Mouse (Mus musculus) splenic B cell, adult 2 months (primary cell): ENCODE measurements around the gene Mov10l1.

Source experiments
- DNase-seq: peaks from one replicate; pipeline ENCODE4 v3.0.0-alpha.2; 2011; ENCODE audit warnings: low read depth, low spot score
- H3K27me3 ChIP-seq: 2 replicates; pipeline ENCODE4 v1.6.1; 2012; ENCODE audit warnings: mild to moderate bottlenecking, low read length, moderate library complexity, mixed read lengths; ENCODE audit not compliant: control insufficient read depth, poor library complexity, insufficient read depth, severe bottlenecking
- H3K36me3 ChIP-seq: 2 replicates; pipeline ENCODE4 v1.6.1; 2012; ENCODE audit warnings: mild to moderate bottlenecking, low read length, moderate library complexity, mixed read lengths; ENCODE audit not compliant: control insufficient read depth, poor library complexity, insufficient read depth, severe bottlenecking

Gene Mov10l1

DNA sequence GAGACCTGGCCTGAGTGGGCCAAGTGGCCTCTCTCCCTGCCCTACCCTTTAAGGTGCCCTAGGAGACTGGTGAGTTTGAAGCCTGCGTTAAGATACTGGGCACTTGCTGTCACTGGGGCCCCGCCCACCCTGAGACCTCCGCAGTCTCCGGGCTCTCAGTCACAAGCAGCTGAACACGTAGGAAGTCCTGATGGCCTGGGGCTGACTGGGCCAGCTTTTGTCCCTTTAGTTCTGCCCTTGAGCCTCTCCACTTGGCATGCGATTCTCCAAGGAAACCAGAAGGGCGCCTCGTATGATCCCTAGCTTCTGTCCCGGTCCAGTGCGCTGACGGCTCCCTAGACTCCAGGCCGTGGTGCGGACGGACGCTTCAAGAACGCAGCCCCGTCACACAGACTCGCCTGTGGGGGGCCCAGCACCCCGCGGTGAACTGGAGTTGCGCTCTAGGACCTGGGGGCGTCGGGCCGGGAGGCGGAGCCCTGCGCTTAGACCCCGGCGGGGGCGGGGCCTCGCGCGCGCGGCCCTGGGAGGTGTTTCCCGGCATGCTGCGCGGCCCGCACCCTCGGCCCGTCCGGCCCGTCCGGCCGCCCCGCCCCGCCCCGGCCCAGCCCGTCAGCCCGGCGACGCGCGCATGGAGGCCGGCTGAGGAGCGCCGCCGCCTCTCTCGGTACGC, 92.9 kb downstream of the Mov10l1 start:
- Histone ChIP-seq H3K27me3 (no peaks in the 10 kb centered on the region), H3K36me3 (peaks cover 2% of the 10 kb centered on the region; the same call in 1 of the 2 replicates)
- peak; percentile 90 for DNase-seq

DNA sequence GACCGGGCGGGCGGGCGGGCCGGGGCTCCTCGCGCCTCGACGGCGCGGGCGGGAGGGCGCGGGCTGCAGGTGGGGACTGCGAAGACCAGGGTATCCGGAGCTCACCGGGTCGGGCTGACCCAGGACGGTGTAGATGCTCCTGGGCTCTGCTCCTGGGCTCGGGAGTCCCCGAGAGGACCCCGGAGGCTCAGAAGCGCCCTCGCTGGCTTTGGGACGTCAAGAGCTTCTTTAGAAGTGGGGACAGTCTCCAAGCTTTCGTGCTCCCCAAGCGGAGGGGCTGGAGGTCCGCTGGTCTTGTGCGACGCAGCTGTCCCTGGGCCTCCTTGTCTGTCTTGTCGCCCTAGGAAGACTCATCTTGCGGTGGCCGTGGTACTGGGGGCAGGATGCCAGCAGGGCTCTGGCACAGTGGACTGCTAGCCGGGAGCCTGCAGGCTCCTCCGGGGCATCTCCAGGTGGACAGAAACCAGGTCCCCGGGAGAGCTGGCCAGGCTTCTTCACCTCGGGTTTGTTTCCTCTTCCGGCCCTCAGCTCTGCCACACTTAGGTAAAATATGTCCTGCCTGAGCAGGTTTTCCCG, 93.5 kb downstream of the Mov10l1 start:
- DNase-seq, result peak; percentile 31
- H3K36me3 ChIP-seq, result peaks cover 2% of the 10 kb centered on the region; the same call in 1 of the 2 replicates

DNA sequence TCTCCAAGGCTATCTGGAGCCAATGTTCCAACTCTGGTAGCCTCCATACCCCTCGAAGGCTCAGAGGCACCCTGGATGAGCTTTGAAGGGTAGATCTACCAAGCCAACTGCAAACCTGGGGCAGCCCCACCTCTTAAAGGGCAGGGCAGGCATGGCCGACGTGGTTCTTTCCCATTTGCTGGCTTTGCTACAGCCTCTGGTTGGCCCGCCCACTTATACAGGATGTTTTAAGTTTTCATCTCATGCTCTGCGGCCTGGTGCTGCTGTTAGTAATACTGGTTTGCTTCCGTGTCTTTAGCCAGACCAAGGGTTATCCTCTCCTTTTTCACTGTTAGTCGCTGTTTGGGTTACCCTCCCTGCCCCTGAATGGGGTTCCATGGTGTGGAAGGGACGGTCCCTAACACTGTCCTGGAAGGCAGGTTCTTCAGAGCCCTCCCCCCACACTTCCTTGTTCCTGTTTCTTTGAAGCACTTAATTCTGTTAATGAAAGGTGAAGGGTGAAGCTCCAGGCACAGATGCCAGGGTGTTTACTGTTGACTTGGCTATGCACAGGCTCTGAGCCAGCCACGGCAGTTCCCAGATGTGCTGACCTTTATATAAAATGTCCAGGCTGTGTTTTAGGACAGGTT, 95.6 kb downstream of the Mov10l1 start:
- peak; percentile 85 for DNase-seq
- Histone ChIP-seq H3K36me3 (peaks cover 5% of the 10 kb centered on the region), H3K27me3 (no peaks in the 10 kb centered on the region)

More for the DNA sequence above, 93.5 kb downstream of the Mov10l1 start:
- H3K27me3 ChIP-seq, result no peaks in the 10 kb centered on the region

DNA sequence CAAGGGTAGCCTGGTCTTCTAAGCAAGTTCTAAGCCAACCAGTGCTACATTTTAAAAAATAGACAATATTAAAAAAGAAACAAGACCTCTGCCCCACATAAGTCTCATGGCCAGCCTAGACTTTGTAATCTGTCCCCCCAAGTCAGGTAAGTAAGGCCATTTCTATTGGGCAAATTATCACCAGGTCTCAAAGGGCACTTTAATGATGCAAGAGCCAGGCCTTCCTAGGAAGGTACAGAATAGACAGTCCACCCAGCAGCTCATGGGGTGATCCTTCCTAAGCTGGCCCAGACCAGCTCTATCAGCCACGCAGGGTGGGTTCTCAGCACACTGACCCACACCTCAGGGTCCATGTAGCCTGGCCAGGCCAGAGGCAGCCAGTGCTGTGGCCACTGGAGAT, 101.2 kb downstream of the Mov10l1 start:
- no peak for DNase-seq
- H3K27me3 ChIP-seq, result no peaks in the 10 kb centered on the region
- H3K36me3 ChIP-seq, result peaks cover 11% of the 10 kb centered on the region

DNA sequence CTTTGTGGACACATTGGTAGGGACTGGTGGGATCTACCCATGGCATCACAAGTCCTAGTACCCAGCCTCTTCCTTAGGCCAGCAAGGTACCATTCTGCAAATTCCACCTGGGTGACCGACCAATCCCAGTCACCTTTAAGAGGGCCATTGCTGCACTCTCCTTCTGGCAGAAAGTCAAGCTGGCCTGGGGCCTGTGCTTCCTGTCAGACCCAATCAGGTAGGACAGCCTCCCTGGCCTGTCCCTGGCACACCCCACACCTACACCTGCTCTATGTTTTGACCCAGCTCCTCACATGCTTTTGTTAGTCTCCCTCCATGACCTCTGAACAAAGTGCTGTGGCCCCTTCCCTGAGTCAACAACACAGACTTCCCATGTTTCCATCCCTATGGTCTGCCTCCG, 102.1 kb downstream of the Mov10l1 start:
- Histone ChIP-seq H3K27me3 (no peaks in the 10 kb centered on the region), H3K36me3 (peaks cover 10% of the 10 kb centered on the region)
- no peak for DNase-seq

DNA sequence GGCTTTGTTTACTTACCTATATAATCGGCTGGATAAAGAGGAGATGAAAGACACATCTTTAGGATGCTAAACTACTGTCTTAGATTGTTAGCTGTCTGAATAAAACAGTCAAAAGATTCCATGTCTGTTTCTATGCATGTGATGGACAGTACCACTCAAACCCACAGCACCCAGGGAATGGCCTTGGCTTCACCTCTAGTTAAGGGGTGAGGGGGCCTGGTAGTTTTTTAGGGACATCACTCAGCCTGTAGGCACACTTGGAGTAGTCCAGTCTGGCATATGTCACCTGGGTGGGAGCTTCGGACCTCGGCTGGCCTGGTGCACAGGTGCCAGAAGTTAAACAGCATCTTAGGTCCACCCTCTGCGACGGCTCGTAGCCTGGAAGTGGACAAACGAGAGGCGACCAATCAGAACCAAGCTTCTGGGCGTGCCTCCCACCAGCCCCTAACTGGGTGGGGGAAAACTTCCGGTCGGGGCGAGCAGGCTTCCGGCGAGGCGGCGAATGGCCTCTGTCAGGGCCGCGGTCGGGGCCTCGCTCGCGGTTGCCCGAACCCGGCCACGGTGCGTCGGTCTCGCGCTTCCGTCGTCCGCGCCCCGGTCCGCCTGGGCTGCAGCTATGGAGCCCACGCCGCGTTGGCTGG, 106.0 kb downstream of the Mov10l1 start, which contains the start of gene Selenoo:
Gene Selenoo (plus strand): TSS at position 478 of the 641 bp plus-strand sequence.
- peaks cover 3% of the 10 kb centered on the region; the same call in 1 of the 2 replicates for H3K36me3 ChIP-seq
- DNase-seq, result peak; percentile 84
- H3K27me3 ChIP-seq, result no peaks in the 10 kb centered on the region

DNA sequence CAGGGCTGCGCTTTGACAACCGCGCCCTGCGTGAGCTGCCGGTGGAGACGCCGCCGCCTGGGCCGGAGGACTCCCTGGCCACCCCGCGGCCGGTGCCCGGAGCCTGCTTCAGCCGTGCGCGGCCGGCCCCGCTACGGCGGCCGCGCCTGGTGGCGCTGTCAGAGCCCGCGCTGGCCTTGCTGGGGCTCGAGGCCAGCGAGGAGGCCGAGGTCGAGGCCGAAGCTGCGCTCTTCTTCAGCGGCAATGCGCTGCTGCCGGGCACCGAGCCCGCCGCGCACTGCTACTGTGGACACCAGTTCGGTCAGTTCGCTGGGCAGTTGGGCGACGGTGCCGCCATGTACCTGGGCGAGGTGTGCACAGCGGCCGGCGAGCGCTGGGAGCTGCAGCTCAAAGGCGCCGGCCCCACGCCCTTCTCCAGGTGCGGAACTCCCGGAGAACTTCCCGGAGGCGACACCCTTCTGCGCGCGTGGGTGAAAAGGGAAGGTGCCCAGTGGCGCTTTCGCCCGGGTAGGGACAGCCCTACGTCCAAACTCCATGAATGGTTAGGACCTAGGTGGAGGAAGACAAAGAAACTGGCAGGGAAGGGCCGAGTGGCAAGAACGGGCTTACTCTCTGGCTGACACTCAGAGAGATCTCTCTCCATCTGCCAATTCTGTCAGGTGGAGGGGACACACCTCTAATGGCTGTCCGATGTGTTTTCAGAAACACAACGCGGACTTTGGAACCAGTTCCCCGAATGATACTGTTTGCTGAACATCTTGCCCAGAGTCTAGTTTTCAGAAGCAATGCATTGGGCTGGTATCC, 106.7 kb downstream of the Mov10l1 start:
- Histone ChIP-seq H3K36me3 (peaks cover 4% of the 10 kb centered on the region), H3K27me3 (no peaks in the 10 kb centered on the region)
- DNase-seq, result no peak

DNA sequence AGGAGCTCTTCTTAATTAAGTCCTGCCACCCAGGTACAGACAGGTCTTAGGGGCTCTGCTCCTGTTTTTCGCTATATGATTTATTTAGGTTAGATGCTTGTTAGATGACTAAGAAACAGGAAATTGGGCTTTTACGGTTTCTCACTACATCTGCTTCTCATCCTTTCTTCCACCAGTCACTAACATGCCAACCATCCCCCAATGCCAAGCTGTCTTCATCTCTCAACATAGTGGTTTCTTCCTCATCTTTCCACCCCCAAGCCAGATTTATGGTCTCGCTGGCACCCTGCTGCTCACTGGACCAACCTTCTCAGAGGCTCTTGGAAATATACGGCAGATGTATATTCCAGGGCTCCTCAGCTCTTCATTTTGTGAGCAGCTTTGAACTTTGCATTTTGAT, 108.0 kb downstream of the Mov10l1 start:
- H3K27me3 ChIP-seq, result no peaks in the 10 kb centered on the region
- DNase-seq, result no peak

DNA sequence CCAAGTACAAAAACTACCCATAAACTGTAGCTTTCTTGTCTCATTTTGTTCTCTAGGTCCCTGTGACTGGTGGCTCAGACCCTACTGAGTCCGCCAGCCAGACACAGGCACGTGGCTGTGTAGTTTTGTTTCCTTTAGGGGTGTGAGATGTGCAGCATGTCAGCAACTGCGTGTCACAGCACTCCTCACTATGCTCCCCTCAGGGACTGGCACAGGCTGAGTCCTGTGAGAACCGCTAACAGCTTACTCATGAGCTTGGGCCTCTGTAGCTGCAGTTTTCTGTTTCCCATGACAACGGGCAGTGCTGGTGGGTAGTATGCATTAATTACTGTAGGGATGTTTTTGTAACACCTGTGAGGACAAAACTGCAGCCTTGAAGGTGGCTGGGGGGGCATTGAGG, 109.5 kb downstream of the Mov10l1 start:
- Histone ChIP-seq H3K27me3 (no peaks in the 10 kb centered on the region), H3K36me3 (peaks cover 9% of the 10 kb centered on the region)
- DNase-seq, result no peak

More for the DNA sequence above, 108.0 kb downstream of the Mov10l1 start:
- peaks cover 7% of the 10 kb centered on the region for H3K36me3 ChIP-seq

DNA sequence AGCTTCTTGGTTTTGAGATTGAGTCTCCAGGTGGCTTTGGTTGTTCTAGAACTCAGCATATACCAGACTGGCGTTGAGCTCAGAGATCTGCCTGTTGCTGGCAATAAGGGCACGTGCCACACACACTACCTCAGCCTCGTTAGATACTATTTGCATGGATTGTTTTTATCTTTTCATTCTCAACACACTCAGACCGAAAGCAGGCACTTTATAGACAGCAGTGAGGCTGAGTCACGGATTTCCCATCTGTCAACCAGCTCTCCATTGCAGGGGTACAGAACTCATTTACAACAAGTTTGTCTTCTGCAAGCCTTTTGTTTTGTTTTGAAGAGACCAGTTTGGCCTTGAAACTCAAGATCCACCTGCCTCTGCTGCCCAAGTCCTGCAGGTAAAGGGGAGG, 114.7 kb downstream of the Mov10l1 start:
- peaks cover 14% of the 10 kb centered on the region for H3K36me3 ChIP-seq
- H3K27me3 ChIP-seq, result no peaks in the 10 kb centered on the region
- no peak for DNase-seq

DNA sequence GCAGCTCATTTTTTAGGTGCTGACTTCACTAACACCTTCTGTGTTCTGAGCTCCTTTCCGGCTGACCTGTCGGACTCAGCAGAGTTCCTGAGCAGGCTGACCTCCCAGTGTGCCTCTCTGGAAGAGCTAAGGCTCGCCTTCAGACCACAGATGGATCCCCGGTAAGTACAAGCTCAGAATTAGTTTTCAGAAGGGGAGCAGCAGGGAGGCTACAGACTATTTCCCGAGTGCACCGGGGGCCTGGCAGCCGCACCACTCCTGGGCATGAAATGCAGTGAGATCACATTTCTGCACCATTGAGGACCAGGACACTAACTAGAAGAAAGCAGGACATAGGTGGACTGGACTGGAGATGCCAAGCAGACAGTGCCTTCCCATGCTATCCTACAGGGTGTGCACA, 115.9 kb downstream of the Mov10l1 start:
- Histone ChIP-seq H3K36me3 (peaks cover 14% of the 10 kb centered on the region), H3K27me3 (no peaks in the 10 kb centered on the region)
- no peak for DNase-seq

DNA sequence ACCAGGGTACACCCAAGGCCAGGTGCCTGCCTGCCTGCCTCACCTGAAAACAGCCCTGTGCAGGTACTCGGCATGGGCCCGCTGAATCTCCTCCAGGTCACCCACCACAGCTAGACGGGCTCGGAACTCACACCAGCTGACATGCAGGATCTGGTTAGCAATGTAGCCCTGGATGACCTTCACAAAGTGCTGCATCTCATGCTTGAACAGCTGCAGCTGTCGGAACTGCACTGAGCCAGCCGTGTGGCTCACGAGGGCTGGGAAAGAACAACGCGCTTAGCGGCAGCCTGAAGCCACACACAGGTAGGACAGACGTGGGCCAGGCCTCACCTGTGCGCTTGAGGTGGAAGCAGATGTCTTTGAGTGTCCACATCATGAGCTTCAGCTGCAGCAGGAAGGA, 118.1 kb downstream of the Mov10l1 start:
- H3K36me3 ChIP-seq, result peaks cover 12% of the 10 kb centered on the region
- no peak for DNase-seq
- no peaks in the 10 kb centered on the region for H3K27me3 ChIP-seq

DNA sequence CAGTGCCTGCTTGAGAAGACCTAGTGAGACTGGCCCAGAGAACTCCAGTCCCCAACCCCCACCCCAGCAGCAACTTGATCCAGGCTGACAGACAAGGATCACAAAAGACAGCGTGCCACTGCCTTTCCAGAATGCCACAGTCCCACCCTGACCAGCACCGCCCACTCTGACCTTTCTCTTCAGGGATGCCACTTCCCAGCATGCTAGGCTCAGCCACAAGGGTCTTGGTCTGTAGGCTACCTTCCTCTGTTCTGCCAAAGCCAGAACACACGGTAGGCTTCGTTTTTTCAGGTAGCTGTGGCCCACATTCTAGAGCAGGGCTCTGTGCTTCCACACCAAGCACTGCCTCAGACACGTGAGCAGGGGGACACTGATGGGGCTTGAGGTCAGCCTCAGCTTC, 119.9 kb downstream of the Mov10l1 start:
- Histone ChIP-seq H3K36me3 (peaks cover 10% of the 10 kb centered on the region), H3K27me3 (no peaks in the 10 kb centered on the region)
- no peak for DNase-seq

DNA sequence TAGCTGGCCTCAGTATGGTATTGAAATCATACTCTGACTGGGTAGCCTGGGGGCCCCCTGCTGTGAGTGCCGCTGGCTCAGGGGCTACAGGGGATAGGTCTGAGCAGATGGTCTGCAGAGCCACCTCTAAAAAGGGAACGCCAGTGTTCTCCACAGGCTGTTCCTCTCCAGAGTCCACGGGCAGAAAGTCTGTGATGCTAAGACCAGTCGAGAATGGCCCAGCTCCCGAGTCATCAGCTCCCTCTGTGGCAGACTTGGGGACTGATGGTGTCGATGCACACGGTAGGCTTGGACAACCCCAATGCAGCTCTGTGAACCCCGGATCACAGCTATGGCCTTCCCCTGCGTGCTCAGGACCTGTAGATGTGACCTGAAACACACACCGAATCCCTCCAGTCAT, 121.2 kb downstream of the Mov10l1 start:
- no peaks in the 10 kb centered on the region for H3K27me3 ChIP-seq
- H3K36me3 ChIP-seq, result peaks cover 9% of the 10 kb centered on the region; the same call in 1 of the 2 replicates
- no peak for DNase-seq
